Mouse (Mus musculus) liver, postnatal 0 days (tissue): ENCODE data around the gene Zfp365.

Experiments
- CTCF ChIP-seq: sonication (generic); IDR thresholded peaks from 2 replicates; pipeline ENCODE4 v1.5.1; 2016; ENCODE audit warnings: antibody characterized with exemption, low read depth
- EP300 ChIP-seq: IDR thresholded peaks from 2 replicates; pipeline ENCODE4 v1.6.1; 2016; ENCODE audit warnings: antibody characterized with exemption, low read depth, mild to moderate bottlenecking

DNA sequence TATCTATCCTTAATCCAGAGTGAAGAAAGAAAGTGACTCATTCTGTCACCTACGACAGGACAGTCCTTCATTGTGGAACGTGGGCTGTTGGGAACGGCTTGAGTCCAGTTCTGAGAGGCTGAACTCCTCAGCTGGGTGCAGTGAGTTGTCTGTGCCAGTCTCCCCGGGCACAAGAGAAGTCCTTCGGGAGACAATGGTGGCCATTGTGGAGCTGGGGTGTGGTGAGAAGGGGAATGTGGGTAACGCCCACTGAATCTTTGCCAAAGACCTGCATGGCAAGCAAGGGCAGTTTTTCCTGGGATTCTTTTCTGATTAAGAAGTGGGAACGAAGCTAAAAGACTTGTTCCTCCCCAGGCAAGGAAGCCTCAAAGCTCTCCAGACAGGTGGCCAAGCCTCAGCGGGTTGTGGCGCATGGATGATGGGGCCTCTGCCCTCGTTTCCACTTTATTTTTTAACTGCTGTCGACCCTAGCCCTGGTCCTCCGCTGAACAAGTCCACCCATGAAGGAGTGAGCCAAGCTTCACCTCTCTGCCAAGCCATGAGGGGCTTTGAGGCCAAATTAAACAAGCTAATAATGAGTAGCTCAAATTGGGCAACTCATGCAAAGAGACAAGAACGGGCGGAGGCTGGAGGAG lies 66.3 kb downstream of the Zfp365 start:
- TF ChIP-seq EP300: no peak
- no peak for TF ChIP-seq CTCF
